Mouse (Mus musculus) retina, adult 2 months (tissue): Measurements from ENCODE around the gene B3gat2.

Source experiments
- DNase-seq: peaks from one replicate; pipeline ENCODE4 v3.0.0-alpha.2; 2012; ENCODE audit warnings: low read depth, low spot score

B3gat2 gene

GRCm38 (mm10) chr1:23761502-23762135, at the start of gene B3gat2:
Gene B3gat2 (plus strand): TSS chr1:23761753.
- DNase-seq = no peak

GRCm38 (mm10) chr1:23720326-23720725, 41.2 kb upstream of the B3gat2 start:
- no peak for DNase-seq

GRCm38 (mm10) chr1:23721036-23721435, 40.5 kb upstream of the B3gat2 start:
- DNase-seq = no peak

- no peak for DNase-seq
Measured at GRCm38 (mm10) chr1:23722469-23723372, 38.8 kb upstream of the B3gat2 start.

- DNase-seq = no peak
Measured at GRCm38 (mm10) chr1:23731324-23731723, 30.2 kb upstream of the B3gat2 start.

- DNase-seq = no peak
Measured at GRCm38 (mm10) chr1:23750864-23751532, 10.6 kb upstream of the B3gat2 start.

- no peak for DNase-seq
Measured at GRCm38 (mm10) chr1:23753091-23753490, 8.5 kb upstream of the B3gat2 start.

GRCm38 (mm10) chr1:23753591-23753990, 8.0 kb upstream of the B3gat2 start:
- DNase-seq = no peak

- no peak for DNase-seq
Measured at GRCm38 (mm10) chr1:23754340-23754739, 7.2 kb upstream of the B3gat2 start.

- no peak for DNase-seq
Measured at GRCm38 (mm10) chr1:23754967-23755366, 6.6 kb upstream of the B3gat2 start.

- DNase-seq = no peak
Measured at GRCm38 (mm10) chr1:23762136-23762687, 659 bp downstream of the B3gat2 start.

- peak; percentile 71 for DNase-seq
Measured at GRCm38 (mm10) chr1:23762782-23763630, 1.5 kb downstream of the B3gat2 start.

GRCm38 (mm10) chr1:23763726-23764125, 2.2 kb downstream of the B3gat2 start:
- DNase-seq = no peak

GRCm38 (mm10) chr1:23764710-23765109, 3.2 kb downstream of the B3gat2 start:
- no peak for DNase-seq

GRCm38 (mm10) chr1:23773039-23773438, 11.5 kb downstream of the B3gat2 start:
- no peak for DNase-seq

GRCm38 (mm10) chr1:23792737-23793533, 31.4 kb downstream of the B3gat2 start:
- peak; percentile 26 for DNase-seq

GRCm38 (mm10) chr1:23798306-23798705, 36.8 kb downstream of the B3gat2 start:
- DNase-seq = no peak

- DNase-seq = no peak
Measured at GRCm38 (mm10) chr1:23821615-23822014, 60.1 kb downstream of the B3gat2 start.

- peak; percentile 33 for DNase-seq
Measured at GRCm38 (mm10) chr1:23826887-23827758, 65.6 kb downstream of the B3gat2 start.
